Mouse (Mus musculus) retina, adult 2 months (tissue): ENCODE measurements around the gene Pkd1.

Source experiments
- DNase-seq: peaks from one replicate; pipeline ENCODE4 v3.0.0-alpha.2; 2012; ENCODE audit warnings: low read depth, low spot score

Gene Pkd1

DNA sequence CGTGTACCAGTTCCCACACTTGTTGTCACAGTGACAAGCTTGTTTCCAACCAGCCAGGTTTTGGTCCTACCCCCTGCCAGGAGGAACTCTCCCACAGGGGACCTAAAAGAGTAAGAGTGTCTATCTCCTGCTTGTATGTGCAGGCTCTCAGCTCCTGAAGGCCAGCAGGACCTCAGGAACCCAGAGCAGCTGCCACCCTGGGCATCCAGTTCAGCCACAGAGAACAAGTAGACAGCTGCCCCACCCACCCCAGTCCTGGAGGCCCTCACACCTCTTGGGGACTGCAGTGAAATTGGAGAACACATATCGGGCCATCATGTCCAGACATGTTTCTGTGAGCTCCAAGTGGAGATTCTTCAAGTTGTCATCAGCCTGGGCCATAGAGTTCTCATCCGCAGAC lies 54.9 kb downstream of the Pkd1 start:
- no peak for DNase-seq

DNA sequence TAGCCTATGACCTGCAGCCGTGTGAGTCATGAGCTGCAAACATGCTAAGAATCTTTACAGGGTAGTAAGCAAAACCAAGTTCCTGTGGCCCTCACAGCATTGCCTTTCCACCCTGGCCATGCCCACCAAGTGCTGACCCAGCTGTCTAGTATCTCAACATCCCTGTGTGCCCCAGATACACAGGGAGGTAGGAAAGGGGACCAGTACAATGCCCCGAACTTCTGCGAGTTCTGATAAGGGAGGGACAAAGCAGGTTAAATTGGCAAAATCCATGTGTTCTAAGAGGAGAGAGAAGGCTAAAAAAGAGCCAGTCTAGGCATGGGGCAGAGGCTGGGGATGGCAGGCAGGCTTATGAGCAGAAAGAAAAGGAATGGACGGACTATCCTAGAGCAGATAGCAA lies 58.7 kb downstream of the Pkd1 start:
- DNase-seq: no peak

DNA sequence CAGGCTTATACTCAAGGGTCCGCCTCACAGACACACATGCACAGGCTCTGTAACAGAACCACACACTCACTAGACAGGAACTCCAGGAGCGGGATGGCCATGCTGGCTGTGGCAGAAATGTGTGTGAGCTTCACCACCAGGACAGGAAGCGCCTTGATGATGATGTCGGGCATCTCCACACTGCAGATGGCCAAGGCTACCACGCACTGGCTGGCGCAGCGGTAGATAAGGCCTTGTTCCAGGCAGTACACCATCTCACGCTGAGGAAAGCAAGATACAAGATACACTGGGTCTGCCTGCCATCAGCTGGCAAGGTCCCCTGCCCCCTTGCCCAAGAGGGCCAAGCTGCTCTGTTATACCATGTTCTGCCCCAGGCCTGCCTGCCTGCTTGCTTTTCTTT lies 59.2 kb downstream of the Pkd1 start:
- DNase-seq: no peak

DNA sequence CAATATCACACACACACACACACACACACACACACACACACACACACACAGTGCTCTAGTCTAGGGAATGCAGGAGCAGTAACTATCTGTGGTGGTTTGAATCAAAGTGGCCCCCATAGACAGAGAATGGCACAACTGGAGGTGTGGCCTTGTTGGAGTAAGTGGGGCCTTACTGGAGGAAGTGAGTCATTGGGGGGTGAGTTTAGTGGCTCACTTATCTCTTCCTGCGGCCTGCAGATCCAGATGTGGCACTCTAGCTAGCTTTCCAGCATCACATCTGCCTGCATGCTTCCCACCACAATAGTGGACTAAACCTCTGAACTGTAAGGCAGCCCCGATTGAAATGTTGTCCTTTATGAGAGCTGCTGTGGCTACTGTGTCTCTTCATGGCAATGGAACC lies 61.1 kb downstream of the Pkd1 start:
- no peak for DNase-seq

DNA sequence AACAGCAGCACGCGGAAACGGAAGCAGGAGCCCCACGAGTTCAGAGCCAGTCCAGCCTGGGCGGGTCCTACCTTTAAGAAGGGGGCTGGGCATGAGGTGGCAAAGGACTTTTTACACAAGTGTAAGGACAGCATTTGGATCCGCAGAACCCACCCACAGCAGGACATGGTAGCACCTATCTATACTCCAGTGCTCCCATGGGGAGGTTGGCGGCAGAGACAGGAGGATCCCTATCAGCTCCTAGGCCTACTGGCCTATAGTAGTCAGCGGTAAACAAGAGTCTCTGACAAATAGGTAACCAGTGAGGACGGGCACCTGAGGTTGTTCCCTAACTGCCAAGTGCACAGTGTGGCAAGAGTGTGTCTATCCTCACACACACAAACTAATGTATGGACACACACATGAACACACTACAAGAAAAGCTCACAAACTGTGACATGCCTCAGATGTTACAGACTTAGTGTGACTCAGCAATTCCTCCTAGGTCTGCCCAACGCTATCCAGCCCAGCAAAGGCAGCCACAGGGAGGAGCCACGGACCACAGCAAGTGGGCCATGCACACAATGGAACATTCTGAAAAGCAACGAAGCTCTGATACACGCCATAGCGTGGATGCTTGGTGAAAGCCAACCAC lies 68.0 kb downstream of the Pkd1 start:
- DNase-seq: no peak

DNA sequence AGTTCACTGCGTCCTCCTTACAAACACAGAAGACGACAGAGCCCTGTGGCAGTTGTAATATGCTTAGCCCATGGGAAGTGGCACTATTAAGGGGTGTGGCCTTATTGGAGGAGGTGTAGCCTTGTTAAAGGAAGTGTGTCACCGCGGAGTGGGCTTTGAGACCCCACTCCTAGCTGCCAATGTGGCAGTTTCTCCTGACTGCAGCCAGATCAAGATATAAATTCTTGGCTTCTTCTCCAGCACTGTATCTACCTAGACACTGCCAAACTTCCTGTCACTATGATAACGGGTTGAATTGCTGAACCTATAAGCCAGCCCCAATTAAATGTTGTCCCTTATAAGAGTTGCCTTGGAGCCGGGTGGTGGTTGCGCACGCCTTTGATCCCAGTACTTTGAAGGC lies 75.8 kb downstream of the Pkd1 start:
- DNase-seq: no peak

DNA sequence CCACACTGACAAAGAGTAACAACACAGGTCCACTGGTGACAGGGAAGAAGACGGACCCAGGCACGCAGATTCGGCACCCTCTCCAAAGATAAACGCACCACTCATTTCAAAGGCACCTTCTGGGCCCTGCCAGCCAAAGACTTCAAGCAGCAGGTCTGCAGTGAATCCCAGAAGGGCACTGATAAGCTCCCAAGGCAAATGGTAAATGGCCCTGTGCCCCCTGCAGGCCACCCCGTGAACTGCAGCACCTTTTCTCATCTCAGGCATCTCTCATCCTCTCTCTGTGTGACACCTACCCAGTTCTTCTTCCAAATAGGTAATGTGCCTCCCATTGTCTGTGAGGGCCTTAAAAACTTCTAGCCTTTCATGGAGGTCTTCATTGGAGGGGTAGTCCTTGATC lies 79.0 kb downstream of the Pkd1 start:
- DNase-seq: peak; percentile 39

DNA sequence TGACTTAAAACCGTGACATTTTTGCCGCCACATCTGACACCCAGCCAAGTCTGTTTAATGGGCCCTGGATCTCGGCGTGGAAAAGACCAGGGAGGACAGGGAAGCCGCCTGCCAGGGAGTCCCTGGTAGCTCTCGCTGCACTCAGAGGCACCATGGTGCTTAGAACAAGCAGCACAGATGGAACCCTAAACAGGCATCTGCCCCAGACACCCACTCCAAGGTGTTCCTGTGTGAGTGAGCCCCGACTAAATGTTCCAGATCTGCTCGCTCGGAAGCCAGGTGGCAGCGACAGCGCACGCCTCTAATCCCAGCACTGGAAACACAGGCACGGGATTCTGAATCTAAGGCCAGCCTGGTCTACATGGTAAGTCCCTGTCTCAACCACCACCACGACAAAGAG lies 80.4 kb downstream of the Pkd1 start:
- no peak for DNase-seq

DNA sequence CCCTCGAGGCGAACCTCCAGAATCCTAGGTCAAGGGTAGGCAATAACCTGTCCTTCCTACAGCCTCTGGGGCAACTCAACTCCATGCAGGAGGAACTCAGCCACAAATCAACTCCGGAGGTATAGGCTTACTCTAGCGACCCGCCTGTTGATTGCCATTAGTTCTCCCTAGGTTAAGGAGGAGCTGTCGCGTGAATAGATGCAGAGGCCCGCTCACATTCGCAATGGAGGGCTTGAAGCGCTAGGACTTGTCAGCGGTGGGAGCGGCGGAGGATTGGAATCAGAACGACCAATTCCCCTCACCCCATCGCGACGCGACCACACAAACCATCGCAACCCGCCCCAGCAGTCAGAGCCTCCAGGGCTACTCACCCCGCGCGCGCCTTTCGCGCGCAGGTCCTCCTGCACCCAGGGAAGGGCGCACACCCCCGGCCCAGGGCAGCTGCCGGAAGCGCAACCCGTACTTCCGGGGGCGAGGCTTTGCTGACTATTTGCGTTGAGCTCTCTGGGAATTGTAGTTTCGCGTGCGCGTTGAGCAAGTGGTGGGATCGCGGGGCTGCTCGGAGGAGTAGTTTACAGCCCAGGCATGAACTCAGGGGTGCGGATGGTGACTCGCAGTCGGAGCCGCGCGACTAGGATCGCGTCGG lies 82.7 kb downstream of the Pkd1 start, which contains the start of the genes Tsc2 and Nthl1:
Gene Tsc2 (minus strand): TSS at position 464 of the 646 bp plus-strand sequence.
Gene Nthl1 (plus strand): TSS at position 514 of the 646 bp plus-strand sequence.
- DNase-seq: peak; percentile 59

DNA sequence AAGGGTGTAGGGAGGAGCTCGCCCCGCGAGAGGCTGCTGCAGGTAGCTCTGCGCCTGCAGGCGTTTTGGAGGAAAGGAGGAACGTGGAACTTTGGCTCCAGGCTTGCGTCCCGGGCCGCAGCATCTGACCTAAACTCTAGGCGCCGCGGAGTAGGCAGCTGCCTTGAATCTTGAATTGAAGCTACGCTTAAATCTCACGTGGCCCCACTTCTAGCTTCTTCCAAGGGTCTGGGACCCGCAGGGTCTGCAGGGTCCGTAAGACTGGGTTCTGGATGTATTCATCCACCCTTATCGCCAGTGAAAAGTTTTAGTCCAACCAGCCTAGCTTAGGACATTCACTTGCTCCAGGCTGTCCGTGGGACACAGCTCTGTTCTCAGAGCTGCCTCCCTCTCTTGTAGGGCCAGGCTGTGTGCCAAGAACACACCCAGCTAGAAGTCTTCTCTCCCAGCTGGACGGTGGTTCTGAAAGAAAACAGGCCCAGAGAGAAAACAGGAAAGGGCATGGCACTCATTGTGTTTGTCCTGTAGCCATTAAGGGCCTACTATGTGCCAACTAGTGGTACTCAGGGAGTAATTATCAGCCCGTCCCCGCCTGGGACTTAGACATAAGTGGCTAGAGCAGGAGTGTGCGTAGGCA lies 83.3 kb downstream of the Pkd1 start:
- no peak for DNase-seq

DNA sequence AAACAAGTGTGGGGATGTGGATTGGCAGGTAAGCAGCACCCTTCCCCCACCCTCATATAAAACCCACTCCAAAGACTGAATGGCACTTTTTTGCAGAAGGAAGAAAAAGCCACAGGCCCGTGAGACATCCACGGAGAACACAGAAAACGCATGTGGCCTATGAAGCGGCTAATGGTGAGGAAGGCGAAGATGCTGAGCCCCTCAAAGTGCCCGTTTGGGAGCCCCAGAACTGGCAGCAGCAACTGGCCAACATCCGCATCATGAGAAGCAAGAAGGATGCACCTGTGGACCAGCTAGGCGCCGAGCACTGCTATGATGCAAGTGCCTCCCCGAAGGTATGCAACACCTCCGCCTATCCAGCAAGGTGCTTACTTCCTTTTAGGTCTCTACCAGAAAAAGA lies 84.2 kb downstream of the Pkd1 start:
- no peak for DNase-seq

DNA sequence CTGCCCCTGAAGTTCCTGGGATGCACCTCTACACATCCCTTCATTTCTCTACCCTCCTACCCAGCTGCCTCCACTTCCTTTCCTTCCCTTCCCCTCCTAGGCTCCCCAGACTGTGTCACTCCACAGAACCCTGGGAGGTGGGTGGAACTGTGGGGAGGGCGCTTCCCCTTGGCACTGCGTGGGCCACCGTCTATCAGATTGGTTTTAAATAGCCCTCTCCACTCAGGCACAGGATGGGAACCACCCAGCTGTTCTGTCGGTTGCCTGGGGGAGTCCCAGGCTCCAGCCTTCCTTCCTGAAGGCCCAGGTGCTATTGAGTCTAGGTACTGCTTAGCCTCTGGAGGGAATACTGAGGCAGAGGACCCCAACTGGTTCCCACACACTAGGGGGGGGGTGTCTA lies 85.4 kb downstream of the Pkd1 start:
- no peak for DNase-seq

DNA sequence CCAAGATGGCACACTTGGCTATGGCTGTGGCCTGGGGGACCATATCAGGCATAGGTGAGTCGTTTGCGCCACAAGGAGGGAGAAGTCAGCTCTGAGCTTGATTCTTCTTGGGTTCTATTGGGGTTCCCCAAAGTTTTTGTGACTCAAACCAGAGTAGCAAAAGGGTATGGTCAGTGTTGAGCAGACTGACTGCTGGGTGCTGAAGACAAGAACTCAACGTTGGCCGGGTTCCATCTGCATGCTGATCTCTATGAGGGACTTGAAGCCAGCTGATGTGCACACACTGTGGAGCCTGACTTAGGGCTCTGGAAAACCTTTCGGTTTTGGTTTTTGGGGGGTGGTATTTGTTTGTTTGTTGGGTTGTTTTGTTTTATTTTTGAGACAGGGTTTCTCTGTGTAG lies 86.1 kb downstream of the Pkd1 start:
- DNase-seq: no peak

DNA sequence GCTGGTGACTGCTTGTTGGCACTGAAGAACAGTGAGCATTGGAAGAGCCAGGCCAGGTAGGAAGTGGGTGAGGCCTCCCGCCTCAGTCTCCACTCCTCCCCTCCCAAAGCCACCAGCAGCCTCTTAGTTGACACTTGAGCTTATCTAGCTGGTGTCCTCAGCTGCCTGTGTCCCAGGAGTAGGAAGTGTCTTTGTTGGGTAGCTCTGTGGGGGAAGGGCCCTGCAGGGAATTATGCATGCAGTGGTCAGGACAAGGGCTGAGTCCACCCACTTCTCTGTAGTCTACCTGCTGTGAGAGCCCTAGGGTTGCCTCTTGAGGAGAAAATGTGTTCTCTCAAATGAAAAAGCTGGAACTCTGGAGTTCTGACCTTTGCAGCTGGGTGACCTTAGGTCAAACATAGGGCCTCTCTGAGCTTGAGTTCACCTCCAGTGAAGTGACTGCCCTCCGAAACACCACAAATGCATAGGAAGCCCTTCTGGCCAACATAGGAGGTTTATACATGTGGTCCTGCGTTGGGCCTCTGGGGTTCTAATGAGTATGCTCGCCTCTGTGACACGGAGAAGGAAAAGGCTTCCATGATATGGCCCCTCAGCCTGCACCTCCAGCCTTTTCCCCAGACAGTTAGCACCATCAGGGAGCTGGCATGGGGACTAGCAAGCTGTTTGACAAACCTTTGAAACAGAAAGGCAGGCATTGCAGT lies 87.3 kb downstream of the Pkd1 start:
- DNase-seq: no peak

DNA sequence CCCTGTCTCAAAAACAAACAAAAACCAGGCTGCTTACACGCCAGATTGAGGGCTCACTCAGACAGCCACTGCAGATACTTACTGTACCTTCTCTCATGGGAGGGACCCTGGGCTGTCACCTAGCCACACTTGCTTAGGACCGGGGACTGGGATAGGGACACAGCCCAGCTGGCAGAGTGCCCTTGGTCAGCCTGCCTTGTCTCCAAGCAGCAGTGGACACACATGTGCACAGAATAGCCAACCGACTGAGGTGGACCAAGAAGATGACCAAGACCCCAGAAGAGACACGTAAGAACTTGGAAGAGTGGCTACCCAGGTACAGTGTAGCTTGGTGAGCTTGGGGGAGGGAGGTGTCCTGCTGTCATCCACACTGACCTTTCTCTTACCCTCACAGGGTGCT lies 88.6 kb downstream of the Pkd1 start:
- DNase-seq: no peak

DNA sequence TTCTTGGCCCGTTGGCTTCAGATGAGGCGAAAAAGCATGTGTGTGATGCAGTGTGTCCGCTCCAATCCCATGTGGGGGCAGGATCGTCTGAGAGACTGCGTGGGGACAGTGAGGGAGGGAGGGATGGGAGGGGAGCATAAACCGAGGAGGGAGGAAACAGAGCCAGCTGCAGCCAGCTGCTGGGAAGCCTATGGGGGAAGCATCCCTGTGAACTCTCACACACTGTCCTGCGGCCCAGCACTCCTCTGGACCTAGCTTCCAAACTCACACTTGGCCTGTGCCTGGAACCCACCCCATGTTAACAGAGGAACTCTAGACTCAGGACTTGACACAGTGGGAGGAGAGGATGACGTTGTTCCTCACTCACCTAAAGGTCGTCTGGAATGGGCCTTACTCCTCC lies 89.2 kb downstream of the Pkd1 start:
- no peak for DNase-seq

DNA sequence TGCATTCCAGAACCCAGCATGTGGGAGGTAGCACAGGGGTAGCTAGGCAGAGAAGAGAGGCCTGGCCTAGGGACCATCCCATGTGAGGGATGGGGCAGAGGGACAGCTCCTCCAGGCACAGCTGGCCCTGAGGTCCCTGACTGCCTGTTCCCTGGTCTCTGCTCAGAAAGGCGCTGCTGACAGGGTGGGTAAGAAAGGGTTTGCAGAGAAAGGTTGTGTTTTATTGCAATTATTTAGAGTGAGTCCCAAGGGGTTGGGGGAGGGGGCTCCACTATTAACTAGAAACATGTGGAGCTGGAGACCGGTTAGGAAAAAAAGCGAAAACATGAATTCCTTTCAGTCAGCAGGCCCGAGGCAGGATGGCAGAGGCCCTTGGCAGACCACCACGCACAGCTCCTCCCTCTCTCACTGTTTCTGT lies 89.9 kb downstream of the Pkd1 start:
- no peak for DNase-seq

DNA sequence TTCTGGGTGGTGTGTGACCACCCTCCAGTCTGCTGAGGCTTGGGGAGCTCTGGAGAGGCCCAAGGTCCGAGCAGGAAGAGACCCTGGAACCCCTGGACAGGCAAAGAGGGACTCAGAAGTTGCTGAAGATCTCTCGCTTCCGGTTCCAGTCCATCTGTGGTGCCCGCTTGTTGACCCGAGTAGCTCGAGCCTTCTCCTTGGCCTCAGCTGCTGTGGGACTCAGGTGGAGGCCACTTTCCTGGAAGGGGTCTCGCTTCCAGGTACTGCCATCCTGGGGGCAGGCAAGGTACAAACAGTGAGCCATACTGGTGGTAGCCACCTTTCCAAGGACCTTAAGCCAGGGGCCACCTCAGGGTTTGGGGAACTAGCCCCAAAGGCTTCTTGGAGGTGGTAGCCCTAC lies 90.5 kb downstream of the Pkd1 start:
- no peak for DNase-seq

DNA sequence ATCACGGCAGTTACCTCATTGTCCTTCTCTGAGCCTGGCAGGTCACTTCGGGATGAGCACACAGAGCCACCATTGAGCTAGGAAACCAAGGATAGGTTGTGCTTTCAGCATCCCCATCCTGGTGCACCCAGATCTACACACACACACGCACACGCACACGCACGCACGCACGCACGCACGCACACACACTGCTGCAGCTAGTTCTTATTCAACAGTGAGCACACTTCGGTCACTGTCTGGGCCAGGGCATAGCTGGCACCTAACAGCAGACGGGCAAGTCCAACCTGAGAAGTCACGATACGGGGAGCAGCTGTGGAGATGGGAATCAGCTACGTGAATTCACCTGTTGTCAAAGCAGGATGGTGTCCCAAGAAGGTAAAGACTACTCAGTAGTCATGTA lies 90.9 kb downstream of the Pkd1 start:
- no peak for DNase-seq

DNA sequence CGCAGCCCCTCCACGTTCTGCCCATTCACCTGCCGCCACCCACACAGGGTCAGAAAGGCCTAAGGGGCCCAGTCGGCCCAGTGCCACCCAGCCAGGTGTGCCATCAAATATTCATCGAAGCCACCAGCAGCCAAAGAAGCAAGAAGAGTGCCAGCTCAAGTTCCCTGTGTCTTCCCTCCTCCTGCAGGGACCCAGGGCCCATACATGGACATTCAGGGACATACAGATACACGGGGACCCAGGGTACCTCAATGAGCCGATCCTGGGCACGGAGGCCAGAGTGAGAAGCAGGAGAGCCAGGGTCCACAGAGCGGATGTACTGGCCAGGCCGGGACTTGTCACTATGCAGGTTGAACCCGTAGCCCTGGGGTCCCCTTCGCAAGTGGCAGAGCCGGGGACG lies 92.3 kb downstream of the Pkd1 start:
- DNase-seq: no peak

DNA sequence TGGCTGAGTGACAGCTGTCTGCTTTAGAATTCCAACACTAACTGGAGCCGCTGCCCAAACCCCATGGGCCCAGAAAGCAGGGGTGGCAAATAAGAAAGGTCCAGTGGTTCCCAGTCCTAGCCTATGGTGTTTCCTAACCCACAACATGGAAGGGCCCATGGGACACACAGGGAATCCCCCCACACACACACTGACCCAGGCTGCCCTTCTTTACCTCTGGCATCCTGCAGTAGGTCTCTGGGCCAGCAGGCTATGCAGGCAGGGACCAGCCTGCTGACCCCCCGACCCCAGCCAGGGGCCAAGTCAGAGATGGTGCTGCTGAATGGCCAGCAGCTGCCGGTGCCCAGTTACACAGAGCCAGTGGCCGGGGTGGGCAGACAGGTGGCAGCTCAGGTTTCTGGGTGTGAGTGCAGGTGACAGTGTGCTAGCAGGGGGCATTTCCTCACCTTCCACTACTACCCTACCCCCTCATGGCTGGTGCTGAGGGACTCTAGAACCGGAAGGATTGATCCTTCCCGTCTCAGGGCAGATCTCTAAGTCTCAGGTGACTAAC lies 93.2 kb downstream of the Pkd1 start:
- DNase-seq: no peak

DNA sequence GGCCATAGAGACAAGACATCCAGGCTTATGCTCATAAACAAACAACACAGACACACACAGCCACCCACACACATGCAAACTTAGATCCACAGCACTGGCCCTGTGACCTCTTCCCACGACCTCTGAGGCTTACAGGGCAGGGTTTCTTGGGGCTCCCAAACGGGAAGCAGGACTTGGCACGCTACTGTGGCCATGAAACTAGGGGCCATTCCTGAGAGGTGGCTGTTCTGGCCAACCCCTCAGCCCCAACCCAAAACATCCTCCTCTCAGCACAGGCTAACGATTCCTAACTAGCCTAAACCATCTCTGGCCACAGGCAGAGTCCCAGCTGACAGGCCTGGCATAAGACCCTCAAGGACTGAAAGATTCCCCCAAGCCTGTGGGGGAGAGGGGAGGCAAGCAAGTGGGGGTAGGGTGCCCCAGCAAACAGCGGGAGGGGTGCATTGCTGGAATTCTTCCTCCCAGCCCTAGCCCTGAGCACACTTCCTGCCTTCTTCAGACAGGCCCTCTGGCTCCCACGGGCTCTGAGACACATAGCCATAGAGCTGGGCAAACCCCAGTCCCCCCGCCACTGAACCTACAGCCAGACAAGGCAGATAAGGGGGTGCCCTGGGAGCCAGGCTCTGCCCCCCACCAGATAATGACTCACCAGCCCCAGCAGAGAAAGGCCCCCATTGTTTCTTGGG lies 94.5 kb downstream of the Pkd1 start:
- DNase-seq: no peak
